Mouse (Mus musculus): Measurements from ENCODE around the gene Fbxo11.
"Not testable (repeated sequence)": the region's sequence is repeated elsewhere in the genome, so short reads cannot be mapped to it uniquely, and the experiment has no call there.

The Fbxo11 gene

DNA sequence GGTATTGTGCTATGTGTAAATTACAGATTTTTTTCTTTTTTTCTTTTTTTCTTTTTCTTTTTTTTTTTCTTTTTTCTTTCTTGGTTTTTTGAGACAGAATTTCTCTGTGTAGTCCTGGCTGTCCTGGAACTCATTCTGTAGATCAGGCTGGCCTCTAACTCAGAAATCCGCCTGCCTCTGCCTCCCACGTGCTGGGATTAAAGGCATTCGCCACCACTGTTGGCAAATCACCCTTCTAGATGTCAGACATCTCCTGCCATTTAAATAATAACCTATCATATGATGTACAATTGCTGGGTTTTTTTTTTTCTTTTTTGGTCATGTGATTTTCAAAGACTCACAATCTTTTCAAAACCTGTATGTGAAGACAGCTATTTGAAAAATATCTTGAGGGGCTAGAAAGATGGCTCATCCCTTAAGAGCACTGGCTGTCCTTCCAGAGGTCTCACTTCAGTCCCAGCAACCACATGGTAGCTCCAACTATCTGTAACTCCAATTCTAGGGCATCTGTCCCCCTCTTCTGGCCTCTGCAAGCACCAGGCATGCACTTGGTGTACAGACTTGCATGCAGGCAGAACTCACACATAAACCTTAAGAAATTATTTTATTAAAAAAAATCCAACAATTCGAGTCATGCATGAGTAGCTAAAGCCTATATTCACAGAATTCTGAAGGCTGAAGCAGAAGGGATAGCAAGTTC lies 2.3 kb upstream of the Fbxo11 start:
- no peak for DNase-seq (ENCODE audit: low spot score)

DNA sequence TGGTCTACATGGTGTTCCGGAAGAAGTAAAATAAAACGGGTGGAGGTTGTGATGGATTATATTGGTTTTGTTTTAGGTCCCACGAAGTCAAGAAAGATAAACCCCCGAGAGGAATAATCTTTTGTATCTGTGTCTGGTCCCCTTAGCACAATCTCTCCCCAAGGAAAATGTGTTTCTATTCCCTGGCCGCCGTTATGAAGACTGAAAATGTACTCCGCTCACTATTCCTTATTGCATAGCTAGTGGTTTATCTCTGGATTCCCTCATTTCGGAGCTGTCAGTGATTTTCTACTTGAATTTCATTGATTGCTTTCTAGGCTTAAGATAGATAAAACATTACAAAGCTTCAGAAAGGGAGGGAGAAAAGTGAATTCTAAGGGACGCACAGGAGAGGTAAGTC lies 1.7 kb upstream of the Fbxo11 start:
- no peak for DNase-seq (ENCODE audit: low spot score)

DNA sequence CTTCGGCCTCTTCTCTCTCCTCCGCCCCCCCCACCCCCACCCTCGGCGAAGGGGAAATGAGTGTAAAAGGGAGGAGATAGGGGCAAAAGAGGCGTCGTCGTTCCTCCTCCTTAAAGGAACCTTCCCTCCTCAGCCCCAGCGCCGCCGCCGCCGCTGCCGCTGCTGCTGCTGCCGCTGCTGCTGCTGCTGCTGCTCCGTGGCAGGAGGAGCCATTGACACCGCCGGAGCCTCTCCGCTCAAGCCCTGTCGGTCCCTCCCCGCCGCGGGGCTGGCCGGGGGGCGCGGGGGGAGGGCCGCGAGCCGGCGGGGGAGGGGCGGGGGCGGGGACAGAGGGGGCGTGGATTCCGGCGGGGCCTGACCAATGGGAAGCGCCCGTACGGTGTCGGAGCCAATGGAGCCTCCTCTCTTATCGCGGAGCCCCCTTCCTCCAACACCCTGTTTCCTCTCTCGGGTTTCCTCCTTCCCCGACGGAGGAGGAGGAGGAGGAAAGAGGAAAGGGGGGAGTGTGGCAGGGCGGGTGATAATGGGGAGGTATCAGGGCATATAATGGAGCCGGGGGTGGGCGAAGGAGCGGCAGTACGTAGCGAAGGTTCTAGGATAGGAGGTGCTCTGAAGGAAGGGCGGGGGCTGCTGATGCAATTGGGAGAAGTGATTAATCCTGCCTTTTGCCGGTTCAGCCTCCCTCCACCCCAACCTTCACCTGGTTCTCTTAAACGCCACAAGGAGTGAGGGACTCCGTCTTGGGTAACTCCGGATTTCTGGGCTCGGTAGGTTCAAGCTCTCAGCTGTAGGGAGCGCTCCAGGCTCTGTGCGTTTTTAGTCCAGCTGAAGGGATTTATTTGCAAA lies 933 bp upstream of the Fbxo11 start:
- DNase-seq (ENCODE audit: low spot score), result peak; percentile 88

DNA sequence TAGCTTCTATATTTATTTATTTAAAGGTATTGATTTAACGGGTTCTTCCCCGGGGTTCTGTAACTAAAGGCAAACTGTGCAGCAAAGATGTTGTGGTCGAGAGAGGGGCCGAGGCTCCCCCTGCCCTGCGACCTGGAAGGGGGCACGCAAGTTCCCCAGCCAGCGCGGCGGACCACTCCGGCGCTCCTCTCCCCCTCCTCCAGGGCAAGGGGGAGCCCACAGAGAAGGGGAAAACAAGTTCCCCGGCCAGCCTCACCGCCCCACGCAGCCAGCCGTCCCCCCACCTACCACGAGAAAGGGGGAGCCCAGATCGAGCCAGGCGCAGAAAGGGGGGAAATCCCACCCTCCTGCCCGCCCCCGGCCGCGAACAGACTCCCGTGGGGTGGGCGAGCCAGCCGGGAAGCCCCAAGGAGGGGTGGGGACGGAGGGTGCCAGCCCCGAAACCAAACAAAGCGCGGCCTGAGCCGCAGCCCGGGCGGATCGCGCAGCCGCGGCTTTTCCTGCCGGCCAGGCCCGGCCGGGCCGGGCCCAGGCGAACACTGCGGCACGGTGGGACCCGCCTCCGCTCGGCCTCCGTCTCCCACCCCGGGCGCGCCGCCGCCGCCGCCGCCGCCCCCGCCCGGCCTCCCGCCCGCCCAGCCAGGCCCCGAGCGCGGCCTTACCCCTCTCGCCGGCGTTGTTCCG lies 602 bp downstream of the Fbxo11 start:
- DNase-seq (ENCODE audit: low spot score), result no peak

- DNase-seq (ENCODE audit: low spot score), result peak; percentile 62
Measured at GRCm38 (mm10) chr17:88063980-88064346, 1.1 kb downstream of the Fbxo11 start.

DNA sequence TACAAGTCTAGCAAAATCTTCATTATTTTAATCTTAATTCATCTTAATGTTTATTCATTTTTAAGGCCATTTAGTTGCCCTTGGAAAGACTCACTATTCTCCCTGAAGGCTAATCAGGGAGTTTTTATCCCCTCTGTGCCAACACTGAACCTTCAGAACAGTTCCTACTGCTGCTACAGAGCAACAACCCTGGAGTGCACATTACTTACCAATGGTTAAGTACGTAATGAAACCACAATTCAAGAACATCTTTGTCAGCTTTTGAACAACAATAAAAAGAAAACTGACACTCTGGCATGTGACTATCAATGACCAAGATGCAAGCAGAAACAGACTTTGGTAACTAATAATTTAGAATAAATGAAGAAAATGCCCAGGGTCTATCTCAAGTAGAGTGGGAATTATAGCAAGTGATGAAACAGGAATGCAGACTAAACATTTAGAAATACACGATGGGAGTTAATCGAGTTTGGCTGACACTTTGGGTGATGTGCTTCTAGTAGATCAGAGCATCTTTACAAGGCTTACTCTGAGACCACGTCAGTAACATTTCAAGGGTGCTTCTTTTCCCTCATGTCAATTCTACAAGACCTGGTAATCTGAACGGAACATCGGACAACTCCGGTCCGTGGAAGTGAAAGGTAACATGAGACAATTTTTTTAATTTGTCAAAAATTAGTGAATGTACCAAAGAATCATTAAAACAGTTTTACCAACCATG lies 2.1 kb downstream of the Fbxo11 start:
- no peak for DNase-seq (ENCODE audit: low spot score)

DNA sequence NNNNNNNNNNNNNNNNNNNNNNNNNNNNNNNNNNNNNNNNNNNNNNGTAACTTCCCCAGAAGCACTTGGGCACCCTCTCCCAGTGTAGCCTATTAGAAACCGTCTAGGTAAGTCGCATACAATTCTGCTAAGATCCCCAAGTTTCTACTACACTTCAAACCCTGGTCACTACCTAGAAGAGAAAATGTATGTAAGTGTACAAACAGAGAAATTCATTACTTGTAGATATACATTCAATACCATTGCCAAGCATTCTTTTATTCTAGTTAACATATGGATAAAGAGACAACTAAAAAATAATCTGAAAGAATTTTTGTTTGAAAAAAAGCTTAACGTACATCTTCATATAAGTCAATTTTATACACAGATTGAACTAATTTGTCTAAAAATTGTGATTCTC lies 3.1 kb downstream of the Fbxo11 start:
- no peak for DNase-seq (ENCODE audit: low spot score)

- no peak for DNase-seq (ENCODE audit: low spot score)
Measured at GRCm38 (mm10) chr17:88058280-88058679, 6.8 kb downstream of the Fbxo11 start.

- no peak for DNase-seq (ENCODE audit: low spot score)
Measured at GRCm38 (mm10) chr17:88057846-88058245, 7.2 kb downstream of the Fbxo11 start.

GRCm38 (mm10) chr17:88051679-88052078 lies 13.4 kb downstream of the Fbxo11 start:
- DNase-seq (ENCODE audit: low spot score), result no peak

- no peak for DNase-seq (ENCODE audit: low spot score)
Measured at GRCm38 (mm10) chr17:88050892-88051291, 14.2 kb downstream of the Fbxo11 start.

- DNase-seq (ENCODE audit: low spot score), result no peak
Measured at GRCm38 (mm10) chr17:88050318-88050717, 14.8 kb downstream of the Fbxo11 start.

GRCm38 (mm10) chr17:88042099-88043086 lies 22.7 kb downstream of the Fbxo11 start:
- no peak for DNase-seq (ENCODE audit: low spot score)

DNA sequence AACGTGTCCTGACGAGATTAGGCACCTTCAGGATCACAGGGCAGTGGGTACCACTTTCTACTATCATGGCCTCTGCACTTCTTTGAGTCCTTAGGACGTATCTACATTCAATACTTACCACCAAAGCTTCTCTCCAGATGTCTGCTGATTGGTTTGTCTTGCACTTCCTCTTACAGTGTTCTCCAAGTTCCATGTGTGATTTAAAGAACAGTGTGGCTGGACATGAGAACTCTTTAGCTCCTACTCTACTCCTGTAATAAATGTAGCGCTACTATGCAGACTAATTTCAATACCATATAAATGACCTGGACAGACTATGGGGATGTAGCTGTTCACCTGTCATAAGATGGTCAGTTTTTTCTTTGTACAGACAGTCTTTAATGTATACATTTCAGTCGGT lies 24.3 kb downstream of the Fbxo11 start:
- DNase-seq (ENCODE audit: low spot score), result no peak

GRCm38 (mm10) chr17:88034418-88034817 lies 30.7 kb downstream of the Fbxo11 start:
- DNase-seq (ENCODE audit: low spot score), result peak; percentile 56

GRCm38 (mm10) chr17:88031755-88032154 lies 33.3 kb downstream of the Fbxo11 start:
- DNase-seq (ENCODE audit: low spot score), result peak; percentile 36

- DNase-seq (ENCODE audit: low spot score), result no peak
Measured at GRCm38 (mm10) chr17:88029194-88029970, 35.7 kb downstream of the Fbxo11 start.

DNA sequence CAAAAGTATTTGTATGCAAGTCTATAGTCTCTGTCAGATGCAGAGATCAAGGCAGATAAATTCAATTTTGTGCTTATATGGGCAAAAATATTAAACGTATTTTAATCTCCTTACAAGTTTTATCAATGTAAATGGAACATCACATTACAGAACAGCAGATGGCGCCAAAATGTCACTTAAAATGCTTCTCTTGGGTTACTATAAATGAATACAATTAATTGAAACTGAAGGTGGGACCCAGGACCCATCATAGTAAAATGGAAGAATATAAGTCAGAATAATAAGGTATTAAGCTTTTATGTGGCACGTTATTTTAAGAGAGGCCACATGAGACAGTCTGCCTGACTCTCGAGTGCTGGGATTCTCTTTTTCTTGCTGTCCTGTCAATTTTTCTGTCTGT lies 39.9 kb downstream of the Fbxo11 start:
- DNase-seq (ENCODE audit: low spot score), result peak; percentile 70

DNA sequence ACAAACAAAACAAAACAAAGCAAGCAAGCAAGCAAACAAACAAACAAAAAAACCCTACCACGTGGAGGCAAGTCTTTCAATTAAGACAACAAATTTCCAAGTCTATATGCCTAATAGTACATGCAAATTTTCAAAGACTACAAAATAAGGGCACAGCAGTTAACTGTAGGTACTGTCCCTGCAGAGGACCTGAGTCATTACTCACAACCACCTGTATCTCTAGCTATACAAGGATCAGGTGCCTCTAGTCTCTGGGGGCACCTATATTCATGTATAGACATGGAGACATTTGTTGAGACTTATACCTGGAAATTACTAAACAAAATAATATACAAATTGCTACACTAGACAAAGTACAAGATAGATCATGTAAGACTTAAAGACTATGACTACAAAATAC lies 41.2 kb downstream of the Fbxo11 start:
- no peak for DNase-seq (ENCODE audit: low spot score)

DNA sequence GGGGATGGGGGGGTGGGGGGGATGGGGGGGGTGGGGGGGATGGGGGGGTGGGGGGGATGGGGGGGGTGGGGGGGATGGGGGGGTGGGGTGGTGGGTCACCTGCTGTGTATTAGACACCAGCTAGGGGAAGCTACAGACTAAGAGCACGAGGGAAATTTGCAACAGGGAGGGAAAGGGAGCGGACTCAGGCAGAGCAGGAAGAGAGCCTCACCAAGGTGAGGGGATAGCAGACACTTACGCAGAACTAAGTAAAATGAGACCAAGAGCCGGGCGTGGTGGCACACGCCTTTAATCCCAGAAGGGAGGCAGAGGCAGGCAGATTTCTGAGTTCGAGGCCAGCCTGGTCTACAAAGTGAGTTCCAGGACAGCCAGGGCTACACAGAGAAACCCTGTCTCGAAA lies 49.1 kb downstream of the Fbxo11 start:
- DNase-seq (ENCODE audit: low spot score), result not testable (repeated sequence)

Measured in c-Kit-positive CD71-positive TER-119-positive erythroid progenitor cells, embryonic 14.5 days (primary cell).